Mouse (Mus musculus) ES-E14 (cell line): Measurements from ENCODE around the gene Sumo3. TPM values are rescaled to one million over a fixed set of nuclear protein-coding genes. Genes with fewer than 3 reads are reported as not detected.
A peak's percentile ranks its signal among the peaks of the same experiment; 100 is the strongest.

ENCODE experiments used
- DNase-seq: peaks from one replicate; pipeline ENCODE4 v3.0.0-alpha.2; 2013; ENCODE audit warnings: low read depth, low spot score
- H3K27ac ChIP-seq: 2 replicates; pipeline ENCODE4 v1.5.1; 2012; ENCODE audit warnings: low read depth, mild to moderate bottlenecking, low read length, moderate library complexity, mixed read lengths; ENCODE audit not compliant: poor library complexity, insufficient read depth, severe bottlenecking
- H3K36me3 ChIP-seq: 2 replicates; pipeline ENCODE4 v1.6.1; 2012; ENCODE audit warnings: mild to moderate bottlenecking, low read length, moderate library complexity, mixed read lengths; ENCODE audit not compliant: control insufficient read depth, poor library complexity, insufficient read depth, severe bottlenecking
- H3K4me1 ChIP-seq, 2 experiments: fragments of 150-350 bp in 1 of 2; sonication (generic) in 1 of 2; 2 replicates each; pipeline ENCODE4 v1.6.1; 2012; ENCODE audit warnings: low read length in 2 of 2, mild to moderate bottlenecking in 1 of 2, mixed read lengths in 1 of 2; ENCODE audit not compliant: control insufficient read depth in 2 of 2, insufficient read depth in 2 of 2, poor library complexity in 1 of 2
- H3K4me3 ChIP-seq, 2 experiments: fragments of 150-350 bp in 1 of 2; sonication (generic) in 1 of 2; 2 replicates each; pipeline ENCODE4 v1.5.1; 2012; ENCODE audit warnings: low read length in 2 of 2, low read depth in 1 of 2, mild to moderate bottlenecking in 1 of 2, mixed read lengths in 1 of 2; ENCODE audit not compliant: insufficient read depth in 1 of 2, poor library complexity in 1 of 2, severe bottlenecking in 1 of 2
- H3K9ac ChIP-seq: 2 replicates; pipeline ENCODE4 v1.6.1; 2012; ENCODE audit warnings: low read depth, mild to moderate bottlenecking, low read length, mixed read lengths; ENCODE audit not compliant: poor library complexity, insufficient read depth, severe bottlenecking
- H3K9me3 ChIP-seq: fragments of 150-350 bp; sonication (generic); 2 replicates; pipeline ENCODE4 v1.6.1; 2012; ENCODE audit warnings: low read depth, mild to moderate bottlenecking, low read length; ENCODE audit not compliant: control insufficient read depth, insufficient read depth
- CHD2 ChIP-seq: IDR thresholded peaks from 2 replicates; pipeline ENCODE4 v1.6.1; 2014; ENCODE audit warnings: mild to moderate bottlenecking, low read depth, low read length, inconsistent platforms
- HCFC1 ChIP-seq: IDR thresholded peaks from 2 replicates; pipeline ENCODE4 v1.6.1; 2012; ENCODE audit warnings: low read length, inconsistent platforms, borderline replicate concordance; ENCODE audit not compliant: insufficient read depth
- MAFK ChIP-seq: IDR thresholded peaks from 2 replicates; pipeline ENCODE4 v1.6.1; 2014; ENCODE audit warnings: mild to moderate bottlenecking, low read depth, low read length, inconsistent platforms; ENCODE audit not compliant: insufficient read depth
- ZC3H11A ChIP-seq: IDR thresholded peaks from 2 replicates; pipeline ENCODE4 v1.6.1; 2012; ENCODE audit warnings: low read depth, mild to moderate bottlenecking, inconsistent platforms, low read length, borderline replicate concordance
- ZNF384 ChIP-seq: IDR thresholded peaks from 2 replicates; pipeline ENCODE4 v1.6.1; 2012; ENCODE audit warnings: low read depth, low read length, inconsistent platforms
- in situ Hi-C, 2 experiments: fragments of 600-800 bp; cut with MboI; formaldehyde crosslinking; loops; one replicate each; pipeline ENCODE4 v1.15.1; 2025; ENCODE audit warnings: low sequenced_read_pairs in 2 of 2, inconsistent platforms in 1 of 2; ENCODE audit not compliant: unreplicated experiment in 2 of 2
- total RNA-seq: library from RNA; depleted of rRNA; stranded (reverse); fragments of 300-350 nt; gene quantifications from 2 replicates; pipeline ENCODE4 v1.2.3, GENCODE M21; 2012

Sumo3 gene
- total RNA-seq, 1 experiment: 148 TPM

DNA sequence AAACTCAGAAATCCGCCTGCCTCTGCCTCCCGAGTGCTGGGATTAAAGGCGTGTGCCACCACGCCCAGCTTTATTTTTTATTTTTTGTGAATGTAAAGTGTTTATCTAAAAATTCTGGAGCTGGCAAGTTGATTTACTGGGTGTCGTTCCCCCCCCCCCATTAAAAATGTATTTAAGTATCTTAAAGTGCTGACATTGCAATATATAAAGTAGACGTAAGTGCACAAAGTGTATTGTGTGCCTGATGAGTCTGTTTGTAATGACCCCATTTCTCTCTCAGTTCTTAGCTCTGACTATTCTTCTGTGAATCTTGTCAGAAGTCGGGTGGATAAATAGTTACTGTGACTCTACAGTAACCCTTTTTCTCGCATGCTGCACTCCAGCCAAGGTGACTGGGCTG lies 9.8 kb downstream of the Sumo3 start:
- Histone ChIP-seq H3K9ac (no peak overlapping the region), H3K27ac (no peak overlapping the region), H3K4me3 (no peak overlapping the region), H3K4me1 (peaks cover 0 to 3% of the 10 kb centered on the region in 2 experiments; a peak in 3 of 4 replicates), H3K36me3 (peaks cover 42% of the 10 kb centered on the region), H3K9me3 (no peaks in the 10 kb centered on the region)
- no peak for DNase-seq
- in situ Hi-C loops: no loop called here
- TF ChIP-seq ZNF384 (no peak), MAFK (peak; percentile 89), CHD2 (no peak), HCFC1 (no peak), ZC3H11A (no peak)

DNA sequence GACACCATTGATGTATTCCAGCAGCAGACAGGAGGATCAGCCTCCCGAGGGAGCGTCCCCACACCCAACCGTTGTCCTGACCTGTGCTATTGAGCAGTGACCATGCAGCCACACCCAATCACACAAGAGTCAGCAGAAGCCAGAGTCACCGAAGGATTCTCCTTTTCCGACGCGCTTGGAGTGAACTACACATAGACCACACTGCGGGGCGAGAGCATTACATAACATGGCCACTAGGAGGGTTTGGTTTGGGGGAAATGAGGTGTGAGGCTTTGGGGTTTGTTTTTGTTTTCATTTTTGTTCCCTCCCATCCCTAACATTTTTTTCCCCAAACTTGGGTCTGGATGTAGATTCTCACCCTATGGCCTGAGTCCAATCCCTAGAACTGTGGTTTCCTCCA lies 10.3 kb downstream of the Sumo3 start:
- Histone ChIP-seq H3K4me3 (no peak overlapping the region), H3K27ac (no peak overlapping the region), H3K4me1 (no peaks in the 10 kb centered on the region; a peak in 2 of 4 replicates), H3K36me3 (peaks cover 37% of the 10 kb centered on the region), H3K9ac (no peak overlapping the region), H3K9me3 (no peaks in the 10 kb centered on the region)
- TF ChIP-seq ZNF384: no peak
- TF ChIP-seq ZC3H11A: no peak
- TF ChIP-seq CHD2: no peak
- no peak for TF ChIP-seq HCFC1
- no peak for TF ChIP-seq MAFK
- no peak for DNase-seq
- in situ Hi-C loops: no loop called here

DNA sequence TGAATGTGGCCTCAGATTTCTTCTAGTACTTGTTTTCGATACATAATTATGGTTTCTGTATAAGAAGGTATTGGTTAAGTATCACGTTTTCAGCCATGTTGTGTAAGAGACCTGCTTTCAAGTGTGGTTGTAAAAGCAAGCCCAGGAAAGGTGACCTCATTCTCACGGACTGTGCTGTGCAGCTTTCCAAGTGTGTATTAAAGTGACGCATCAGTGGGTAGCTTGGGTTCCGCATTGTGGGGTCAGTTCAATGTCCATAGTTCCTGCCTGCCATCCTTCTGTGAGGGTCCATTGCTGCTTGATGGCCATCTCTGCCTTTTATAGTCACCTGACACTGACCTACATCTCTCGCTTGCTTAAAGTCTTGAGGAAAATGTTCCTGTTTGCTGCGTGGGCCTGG lies 11.0 kb downstream of the Sumo3 start:
- no peak for DNase-seq
- TF ChIP-seq HCFC1 (no peak), ZC3H11A (no peak), CHD2 (no peak), ZNF384 (no peak), MAFK (no peak)
- in situ Hi-C loops: no loop called here
- H3K9me3 ChIP-seq: no peaks in the 10 kb centered on the region
- H3K27ac ChIP-seq: no peak overlapping the region
- H3K36me3 ChIP-seq: peaks cover 32% of the 10 kb centered on the region
- no peaks in the 10 kb centered on the region; a peak in 1 of 4 replicates for H3K4me1 ChIP-seq
- no peak overlapping the region for H3K4me3 ChIP-seq
- no peak overlapping the region for H3K9ac ChIP-seq

DNA sequence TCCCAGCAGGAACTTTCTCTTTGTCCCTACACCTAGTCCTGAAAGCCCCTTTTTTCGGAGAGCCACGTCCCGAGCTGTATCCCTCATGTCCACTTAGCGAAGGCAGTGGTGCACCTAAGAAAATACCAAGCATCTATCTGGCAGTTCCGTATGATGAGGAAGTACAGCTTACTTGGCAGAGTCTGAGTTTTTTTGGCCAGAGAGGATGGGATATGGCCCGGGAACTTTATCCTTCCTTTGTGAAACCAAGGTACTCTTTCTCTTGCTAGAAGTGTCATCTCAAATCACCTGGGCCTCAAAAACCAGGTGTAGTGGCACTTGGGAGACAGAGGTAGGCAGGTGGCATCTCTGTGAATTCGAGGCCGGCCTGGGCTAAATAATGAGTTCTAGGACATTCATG lies 15.6 kb downstream of the Sumo3 start:
- peaks cover 8% of the 10 kb centered on the region for H3K36me3 ChIP-seq
- H3K9ac ChIP-seq: peak overlapping the region; percentile 93
- in situ Hi-C loops: no loop called here
- peaks cover 0 to 5% of the 10 kb centered on the region in 2 experiments; a peak in 2 of 4 replicates for H3K4me1 ChIP-seq
- no peak for TF ChIP-seq ZNF384
- no peak for TF ChIP-seq ZC3H11A
- TF ChIP-seq CHD2: no peak
- no peak for DNase-seq
- H3K27ac ChIP-seq: no peak overlapping the region
- H3K4me3 ChIP-seq: peak overlapping the region; percentile 86 to 92
- H3K9me3 ChIP-seq: no peaks in the 10 kb centered on the region

DNA sequence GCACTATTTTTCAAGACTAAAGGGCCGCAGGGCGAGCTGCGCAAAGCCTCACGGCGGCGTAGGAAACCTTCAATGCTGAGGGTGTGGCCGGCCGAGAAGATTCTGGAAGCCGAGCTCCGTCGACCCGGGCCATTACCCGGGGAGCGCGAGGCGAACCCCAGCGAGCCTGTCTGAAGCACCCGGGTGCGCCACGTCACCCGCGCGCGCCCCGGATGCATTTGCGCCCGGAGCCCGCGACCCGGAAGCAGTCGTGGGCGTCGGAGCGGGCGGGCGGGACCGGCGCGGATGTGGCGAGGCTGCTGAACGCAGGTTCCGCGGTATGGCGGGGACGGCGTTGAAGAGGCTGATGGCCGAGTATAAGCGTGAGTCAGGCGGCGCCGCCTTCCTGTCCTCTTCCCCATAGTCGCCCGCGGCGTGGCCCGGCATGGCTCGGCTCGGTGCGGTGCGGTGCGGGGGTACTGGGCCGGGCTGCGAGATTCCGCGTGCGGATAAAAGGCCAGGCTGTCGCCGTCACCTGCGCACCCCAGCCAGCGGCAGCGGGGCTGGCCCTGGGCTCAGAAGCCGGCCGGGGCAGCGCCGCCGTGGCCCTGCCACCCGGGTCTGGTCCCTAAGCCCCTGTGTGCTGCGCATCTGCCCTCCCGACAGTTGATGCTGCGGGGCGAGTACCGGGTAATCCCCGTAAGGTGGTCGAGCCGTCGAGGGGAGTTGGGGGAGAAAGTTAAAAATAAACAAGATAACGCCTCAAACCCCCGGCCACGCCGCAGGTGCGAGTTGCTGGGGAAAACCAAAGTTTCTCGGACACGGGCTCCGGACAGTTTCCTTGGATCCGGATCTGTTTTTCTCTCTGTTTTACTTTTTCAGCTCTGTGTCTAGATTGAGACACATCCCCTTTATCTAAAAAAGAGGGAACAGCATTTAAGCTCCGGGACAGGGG lies 16.4 kb downstream of the Sumo3 start, which contains the start of gene Ube2g2:
TSS of gene Ube2g2 (plus strand) at position 221 of the 934 bp plus-strand sequence.
- H3K36me3 ChIP-seq: peaks cover 2% of the 10 kb centered on the region
- DNase-seq: peak; percentile 71
- in situ Hi-C loops: no loop called here
- peak within 1 kb of the TSS; percentile 93 for H3K9ac ChIP-seq
- peaks cover 0 to 5% of the 10 kb centered on the region in 2 experiments; a peak in 2 of 4 replicates for H3K4me1 ChIP-seq
- no peak within 1 kb of the TSS for H3K27ac ChIP-seq
- no peaks in the 10 kb centered on the region for H3K9me3 ChIP-seq
- TF ChIP-seq ZNF384 (no peak), HCFC1 (peak; percentile 83), ZC3H11A (peak; percentile 83), CHD2 (peak; percentile 73), MAFK (no peak)
- peak within 1 kb of the TSS; percentile 86 to 92 for H3K4me3 ChIP-seq
